Mouse (Mus musculus) left cerebral cortex, postnatal 4 days (tissue): ENCODE measurements around the gene Olfr1023. TPM values are rescaled to one million over a fixed set of nuclear protein-coding genes. Genes with fewer than 3 reads are reported as not detected.

Experiments used
- DNase-seq: peaks from one replicate; pipeline ENCODE4 v3.0.0-alpha.2; 2022
- intact Hi-C: fragments of 180-260 bp; cut with DNase I; formaldehyde crosslinking; loops from one replicate; pipeline ENCODE4 v1.15.1; 2025
- total RNA-seq, 2 experiments: library from RNA; stranded (reverse); gene quantifications; 2 replicates each; pipeline ENCODE4 v1.2.3; 2021

The Olfr1023 gene
- not detected for total RNA-seq

GRCm38 (mm10) chr2:85885340-85885739 is at the start of gene Olfr1023:
Olfr1023 (plus strand) TSS chr2:85885640.
- intact Hi-C loops = no loop called here
- DNase-seq = no peak

GRCm38 (mm10) chr2:85845383-85845782 is 40.1 kb upstream of the Olfr1023 start, which contains the start of gene Olfr1019:
Olfr1019 (minus strand) TSS chr2:85845483.
- DNase-seq = no peak
- intact Hi-C loops = no loop called here

GRCm38 (mm10) chr2:85846730-85847129 is 38.7 kb upstream of the Olfr1023 start, which contains the start of gene Olfr1020:
Olfr1020 (plus strand) TSS chr2:85847030.
- intact Hi-C loops = no loop called here
- no peak for DNase-seq

GRCm38 (mm10) chr2:85868294-85868693 is 17.1 kb upstream of the Olfr1023 start, which contains the start of gene Olfr1022:
Olfr1022 (plus strand) TSS chr2:85868594.
- intact Hi-C loops = no loop called here

GRCm38 (mm10) chr2:85904952-85905351 is 19.5 kb downstream of the Olfr1023 start, which contains the start of gene Olfr1024:
Olfr1024 (minus strand) TSS chr2:85905052.
- intact Hi-C loops = no loop called here
- DNase-seq = no peak

More at GRCm38 (mm10) chr2:85868294-85868693, 17.1 kb upstream of the Olfr1023 start, which contains the start of gene Olfr1022:
- DNase-seq = no peak

- DNase-seq = no peak
- intact Hi-C loops = no loop called here
These were observed 27.8 kb downstream of the Olfr1023 start for GRCm38 (mm10) chr2:85913197-85913596.

GRCm38 (mm10) chr2:85914893-85915292 is 29.5 kb downstream of the Olfr1023 start, which contains the start of gene Olfr1025-ps1:
Olfr1025-ps1 (plus strand) TSS chr2:85915193.
- intact Hi-C loops = no loop called here
- DNase-seq = no peak

GRCm38 (mm10) chr2:85921258-85921657 is 35.8 kb downstream of the Olfr1023 start, which contains the start of gene Olfr1026:
Olfr1026 (plus strand) TSS chr2:85921558.
- intact Hi-C loops = no loop called here
- no peak for DNase-seq

Other genes starting within 250 kb of the Olfr1023 start
- gene Olfr1002, start 234.9 kb upstream of the Olfr1023 start, total RNA-seq = not detected
- gene Olfr154, start 221.2 kb upstream of the Olfr1023 start, total RNA-seq = not detected
- not detected for gene Olfr1006, start 206.9 kb upstream of the Olfr1023 start, total RNA-seq
- gene Olfr1008, start 196.2 kb upstream of the Olfr1023 start, total RNA-seq = not detected
- gene Olfr1009, start 170.2 kb upstream of the Olfr1023 start, total RNA-seq = not detected
- not detected for gene Olfr1012, start 122.9 kb upstream of the Olfr1023 start, total RNA-seq
- gene Olfr1013, start 118.5 kb upstream of the Olfr1023 start, total RNA-seq = not detected
- gene Olfr1014, start 112.9 kb upstream of the Olfr1023 start, total RNA-seq = not detected
- not detected for gene Olfr1015, start 103.6 kb upstream of the Olfr1023 start, total RNA-seq
- not detected for gene Olfr1016, start 83.1 kb upstream of the Olfr1023 start, total RNA-seq
- gene Olfr1018, start 67.2 kb upstream of the Olfr1023 start, total RNA-seq = not detected
- gene Olfr1019, start 40.2 kb upstream of the Olfr1023 start, total RNA-seq = not detected
- gene Olfr1020, start 38.6 kb upstream of the Olfr1023 start, total RNA-seq = not detected
- not detected for gene Olfr1022, start 17.0 kb upstream of the Olfr1023 start, total RNA-seq
- not detected for gene Olfr1024, start 19.4 kb downstream of the Olfr1023 start, total RNA-seq
- gene Olfr1025-ps1, start 29.6 kb downstream of the Olfr1023 start, total RNA-seq = not detected
- gene Olfr1026, start 35.9 kb downstream of the Olfr1023 start, total RNA-seq = not detected
- gene Olfr1028, start 64.8 kb downstream of the Olfr1023 start, total RNA-seq = not detected
- not detected for gene Olfr1029, start 88.3 kb downstream of the Olfr1023 start, total RNA-seq
- gene Olfr1030, start 93.6 kb downstream of the Olfr1023 start, total RNA-seq = not detected
- gene Olfr1031, start 104.7 kb downstream of the Olfr1023 start, total RNA-seq = not detected
- not detected for gene Olfr1032, start 119.9 kb downstream of the Olfr1023 start, total RNA-seq
- gene Olfr1033, start 135.0 kb downstream of the Olfr1023 start, total RNA-seq = not detected
- not detected for gene Olfr1034, start 160.2 kb downstream of the Olfr1023 start, total RNA-seq
- gene Olfr1036, start 188.4 kb downstream of the Olfr1023 start, total RNA-seq = not detected
- not detected for gene Olfr1037, start 201.7 kb downstream of the Olfr1023 start, total RNA-seq